In the genomic region with DNA sequence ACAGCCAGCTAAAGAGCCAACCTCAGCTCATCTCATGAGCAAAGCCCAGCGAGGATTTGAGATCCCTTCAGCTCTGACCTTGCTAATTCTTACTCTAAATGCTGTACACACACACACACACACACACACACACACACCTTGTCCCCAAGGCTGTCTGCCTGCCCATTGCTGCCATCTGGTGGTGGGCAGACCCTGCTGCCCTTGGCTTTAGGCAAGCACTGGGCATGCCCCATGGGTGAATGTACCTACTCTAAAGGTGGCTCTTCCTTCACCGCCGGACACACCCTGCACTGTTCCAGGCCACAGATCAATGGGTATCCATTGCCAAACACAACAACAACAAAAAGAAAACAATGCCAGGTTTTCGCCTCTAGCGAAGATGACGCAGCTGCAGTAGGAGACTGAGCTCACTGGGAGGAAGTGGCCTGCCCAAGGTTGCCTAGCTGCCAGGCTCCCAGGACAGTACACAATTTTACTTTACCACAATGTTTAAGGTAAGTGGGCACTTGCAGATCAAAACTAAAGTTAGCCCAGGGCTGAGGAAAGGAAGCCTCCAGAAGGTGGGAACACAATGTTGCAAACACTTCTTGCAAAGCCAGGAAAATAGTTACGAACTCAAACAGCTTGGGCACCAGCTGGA, we compare ENCODE assay signal across 8 mouse cellular contexts. TPM values are rescaled to one million over a fixed set of nuclear protein-coding genes. Genes with fewer than 3 reads are reported as not detected.
DNase-seq lines count a peak whose midpoint lies in the region; ATAC-seq and TF ChIP-seq lines count a peak whose summit lies in the region.

No protein-coding gene starts in this region.

- no peak overlapping the region for H3K4me3 ChIP-seq in lung, adult 2 months (replicated peaks; ENCODE audit: extremely low read depth, low read depth, low read length)
- no peak overlapping the region for H3K4me3 ChIP-seq in neural tube, embryonic 15.5 days (replicated peaks)

- TF ChIP-seq CTCF in lung, adult 2 months (IDR thresholded peaks at IDR 0.05; ENCODE audit: insufficient read depth, low read length), result peak; percentile 75

- H3K4me2 ChIP-seq in neural tube, embryonic 15.5 days, result no peak overlapping the region

- H3K36me3 ChIP-seq in neural tube, embryonic 15.5 days, result peaks cover 12% of the 10 kb centered on the region

- no peak for TF ChIP-seq POLR2A in lung, adult 2 months (IDR thresholded peaks at IDR 0.05; ENCODE audit: borderline replicate concordance, extremely low read depth, low read depth, low read length)

- H3K27ac ChIP-seq in neural tube, embryonic 15.5 days (replicated peaks), result no peak overlapping the region

- DNase-seq in urinary bladder, adult 18-20 months (ENCODE audit: low spot score in 2 of 2), result peak; percentile 17 to 54
- DNase-seq in urinary bladder, postnatal 10 days (ENCODE audit: low spot score), result no peak
- peak; percentile 96 for DNase-seq in cerebellum, postnatal 36 days
- peak; percentile 54 to 56 for DNase-seq in gastrocnemius, postnatal 36 days
- DNase-seq in kidney, postnatal 36 days, result peak; percentile 72 to 92
- DNase-seq in lung, adult 2 months, result peak; percentile 56
- DNase-seq in testis, postnatal 14 days (ENCODE audit: low spot score), result peak; percentile 24

- H3K27me3 ChIP-seq in neural tube, embryonic 15.5 days (replicated peaks), result no peaks in the 10 kb centered on the region

- no peaks in the 10 kb centered on the region for H3K9me3 ChIP-seq in neural tube, embryonic 15.5 days (replicated peaks)

- 78% methylated on average over 7 of the region's 7 CpGs for WGBS in lung, adult 2 months
- 84% methylated on average over 7 of the region's 7 CpGs for WGBS in neural tube, embryonic 15.5 days

- no peaks in the 10 kb centered on the region for H3K4me1 ChIP-seq in lung, adult 2 months (ENCODE audit: control insufficient read depth, insufficient read depth, low read length)
- peaks cover 26% of the 10 kb centered on the region for H3K4me1 ChIP-seq in neural tube, embryonic 15.5 days

- peak; percentile 71; the same call in 1 of the 2 replicates for ATAC-seq in neural tube, embryonic 15.5 days (ENCODE audit: low FRiP score)

- intact Hi-C loops in gastrocnemius, postnatal 36 days (cut with DNase I), result loop anchor here (1.0 to 5.0 kb wide), 4 partner anchors 34 to 319 kb away; no protein-coding TSS in a partner anchor

- H3K9ac ChIP-seq in neural tube, embryonic 15.5 days (replicated peaks), result no peak overlapping the region

RNA-seq across cellular contexts. Expression of a gene that starts 33.1 kb away (rescaled TPM):
- total RNA-seq in gastrocnemius, postnatal 36 days (2021), result 1 to 10 TPM; 3.0 to 3.1 TPM
- 7.2 and 9.5 TPM in 2 replicates for polyA plus RNA-seq in lung, adult 2 months (2012; rRNA removed)
- 42.3 and 49.1 TPM in 2 replicates for polyA plus RNA-seq in neural tube, embryonic 15.5 days (2015; fragmentation: Nextera tagmentation; extraction: Ambion mirVana)
